Mouse (Mus musculus) spleen, adult 2 months (tissue): Measurements from ENCODE around the gene Tmem136. TPM values are rescaled to one million over a fixed set of nuclear protein-coding genes. Genes with fewer than 3 reads are reported as not detected.

Source experiments
- DNase-seq, 2 experiments: peaks; one replicate each; pipeline versions ENCODE4 v3.0.0 to v3.0.0-alpha.2; 2012 to 2021; ENCODE audit warnings: low spot score in 2 of 2, low read depth in 1 of 2
- H3K27ac ChIP-seq: fragments of 200-500 bp; 2 replicates; pipeline ENCODE4 v1.5.1; 2012; ENCODE audit warnings: low read length, inconsistent platforms; ENCODE audit not compliant: insufficient read depth
- H3K27me3 ChIP-seq: fragments of 200-500 bp; 2 replicates; pipeline ENCODE4 v1.6.1; 2012; ENCODE audit warnings: mild to moderate bottlenecking, moderate library complexity, low read length, inconsistent platforms; ENCODE audit not compliant: control insufficient read depth, insufficient read depth
- H3K36me3 ChIP-seq: fragments of 200-500 bp; 2 replicates; pipeline ENCODE4 v1.6.1; 2012; ENCODE audit warnings: mild to moderate bottlenecking, low read length, inconsistent platforms; ENCODE audit not compliant: control insufficient read depth, insufficient read depth
- H3K4me1 ChIP-seq: fragments of 200-500 bp; 2 replicates; pipeline ENCODE4 v1.6.1; 2011; ENCODE audit warnings: inconsistent platforms; ENCODE audit not compliant: control insufficient read depth, insufficient read depth, insufficient read length
- H3K4me3 ChIP-seq: fragments of 200-500 bp; 2 replicates; pipeline ENCODE4 v1.5.1; 2011; ENCODE audit warnings: mild to moderate bottlenecking, inconsistent platforms; ENCODE audit not compliant: insufficient read depth, insufficient read length; ENCODE audit errors: extremely low read depth
- CTCF ChIP-seq: fragments of 200-500 bp; IDR thresholded peaks from 2 replicates; pipeline ENCODE4 v1.5.1; 2011; ENCODE audit warnings: mild to moderate bottlenecking, inconsistent platforms; ENCODE audit not compliant: insufficient read depth, insufficient read length, insufficient replicate concordance; ENCODE audit errors: extremely low read depth
- POLR2A ChIP-seq: fragments of 200-500 bp; IDR thresholded peaks from 2 replicates; pipeline ENCODE4 v1.6.1; 2011; ENCODE audit warnings: low read depth, low read length, inconsistent platforms
- WGBS: fragments of 180-500 bp; shearing (Covaris S2); methylation state at CpG from one replicate; pipeline ENCODE4 v1.1.7; 2018; 5-methylcytosine and 5-hydroxymethylcytosine counted together
- polyA plus RNA-seq: library from polyadenylated mRNA; depleted of rRNA; stranded (reverse); fragments of >200 nt; gene quantifications from 2 replicates; pipeline ENCODE4 v1.2.3, GENCODE M21; 2012; rRNA removed

Gene Tmem136
- 0.55 and 0.60 TPM in 2 replicates for polyA plus RNA-seq

DNA sequence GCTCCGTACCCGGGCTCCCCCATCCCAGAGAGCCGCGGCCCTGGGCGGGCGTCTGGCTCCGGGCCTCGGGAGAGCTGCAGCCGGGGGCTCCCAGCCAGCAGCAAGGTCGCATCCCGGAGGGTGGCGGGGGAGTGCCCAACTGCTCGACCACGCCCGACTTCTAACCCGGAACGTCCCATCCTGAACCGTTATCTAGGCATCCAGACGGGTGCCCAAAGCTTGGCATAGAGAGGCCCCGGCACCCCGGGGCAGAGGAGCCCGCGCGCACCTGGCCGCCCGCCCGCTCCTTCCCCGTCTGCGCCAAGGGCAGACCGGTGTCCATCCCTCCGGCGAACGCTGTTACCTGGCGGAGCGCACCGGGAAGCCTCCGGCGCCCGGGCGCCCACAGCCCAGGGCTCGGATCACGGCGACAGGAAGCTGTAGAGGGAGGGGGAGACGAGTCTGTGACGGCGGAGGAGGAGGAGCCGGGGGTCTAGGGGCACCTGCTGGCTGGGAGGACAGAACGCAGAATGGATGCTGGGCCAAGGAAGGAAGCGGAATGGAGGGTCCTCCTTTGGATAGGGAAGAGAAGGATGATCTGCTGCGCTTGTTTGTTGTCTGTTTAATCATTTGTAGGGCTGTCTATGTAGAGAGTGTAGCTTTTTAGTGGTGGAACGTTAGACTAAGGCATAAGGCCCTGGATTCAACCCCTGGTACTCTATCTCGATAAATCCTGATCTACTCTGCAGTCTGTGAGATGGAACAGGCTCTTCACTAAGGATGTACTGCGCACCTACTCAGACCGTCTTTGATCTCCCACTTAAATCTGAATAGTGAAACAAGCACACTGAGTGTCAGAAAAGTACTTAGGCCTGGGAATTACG lies at the start of gene Tmem136:
Gene Tmem136 (minus strand): TSS at position 437 of the 863 bp plus-strand sequence.
- H3K4me3 ChIP-seq = peak within 1 kb of the TSS; percentile 24; the same call in 1 of the 2 replicates
- H3K27me3 ChIP-seq = peaks cover 7% of the 10 kb centered on the region; the same call in 1 of the 2 replicates
- WGBS = 8% methylated on average over 55 of the region's 55 CpGs
- DNase-seq = no peak
- H3K4me1 ChIP-seq = peaks cover 4% of the 10 kb centered on the region; the same call in 1 of the 2 replicates
- H3K27ac ChIP-seq = peak within 1 kb of the TSS; percentile 43; the same call in 1 of the 2 replicates
- TF ChIP-seq POLR2A (no peak), CTCF (no peak)
- H3K36me3 ChIP-seq = no peaks in the 10 kb centered on the region

DNA sequence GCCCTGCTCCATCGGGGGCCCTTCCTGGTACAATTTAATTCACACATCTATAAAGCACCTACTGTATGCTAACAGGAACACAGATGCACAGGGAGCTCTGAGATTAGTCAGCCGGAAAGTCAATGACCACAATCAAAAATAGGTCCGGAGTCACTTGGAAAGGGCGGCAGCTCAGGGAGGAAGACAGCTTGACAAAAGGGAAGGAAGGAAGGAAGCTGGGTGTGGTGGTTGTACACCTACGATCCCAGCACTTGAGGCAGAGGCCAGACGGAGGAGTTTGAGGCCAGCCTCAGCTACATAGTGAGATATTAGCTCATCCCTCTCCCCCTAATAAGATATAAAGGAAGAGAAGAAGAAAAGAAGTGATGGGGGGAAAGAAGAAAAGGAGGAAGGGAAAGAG lies 39.6 kb upstream of the Tmem136 start:
- no peak overlapping the region for H3K4me3 ChIP-seq
- H3K27me3 ChIP-seq = no peaks in the 10 kb centered on the region
- DNase-seq = no peak
- 13% methylated on average over 6 of the region's 6 CpGs for WGBS
- no peaks in the 10 kb centered on the region for H3K4me1 ChIP-seq
- TF ChIP-seq POLR2A = no peak
- no peaks in the 10 kb centered on the region for H3K36me3 ChIP-seq
- no peak overlapping the region for H3K27ac ChIP-seq

DNA sequence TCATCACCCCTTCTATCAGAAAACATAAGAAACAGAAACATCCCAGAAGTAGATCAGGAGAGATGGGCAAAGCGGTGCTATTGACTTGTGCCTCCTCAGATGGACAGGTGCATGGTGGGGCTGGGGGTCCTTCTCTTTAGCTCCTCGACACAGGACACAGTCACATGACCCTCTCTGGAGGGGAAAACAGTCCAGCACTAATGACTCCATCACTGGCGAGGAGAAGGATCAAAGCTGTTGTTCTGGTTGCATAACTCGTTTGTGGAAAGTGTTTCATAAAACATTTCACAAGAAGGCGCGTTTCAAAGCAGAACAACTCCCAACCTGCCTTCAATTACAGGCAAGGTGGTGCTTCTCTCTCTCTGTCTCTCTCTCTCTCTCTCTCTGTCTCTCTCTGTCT lies 35.4 kb upstream of the Tmem136 start:
- no peaks in the 10 kb centered on the region for H3K27me3 ChIP-seq
- H3K4me3 ChIP-seq = no peak overlapping the region
- H3K27ac ChIP-seq = no peak overlapping the region
- no peaks in the 10 kb centered on the region for H3K36me3 ChIP-seq
- no peak for TF ChIP-seq POLR2A
- TF ChIP-seq CTCF = no peak
- 76% methylated on average over 6 of the region's 6 CpGs for WGBS
- DNase-seq = no peak
- no peaks in the 10 kb centered on the region for H3K4me1 ChIP-seq

DNA sequence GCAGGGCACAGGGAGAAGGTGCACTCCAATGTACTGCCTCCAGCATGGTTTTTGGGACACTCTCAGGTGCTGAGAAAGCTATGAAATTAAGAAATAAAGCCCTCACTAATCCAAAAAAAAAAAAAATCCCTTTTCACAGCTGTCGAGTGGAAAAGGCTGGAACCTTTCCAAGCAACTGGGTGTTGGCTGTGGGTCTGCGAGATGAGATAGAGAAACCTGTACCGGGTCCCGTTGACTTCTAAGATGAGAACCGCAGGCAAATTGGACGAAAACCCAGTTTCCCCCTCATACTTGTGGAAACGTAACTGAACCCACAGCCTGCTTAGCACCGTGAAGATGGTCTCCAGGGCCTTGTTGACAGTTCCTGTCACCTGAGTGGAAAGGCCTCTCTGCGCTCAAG lies 34.6 kb upstream of the Tmem136 start:
- 78% methylated on average over 9 of the region's 9 CpGs for WGBS
- DNase-seq = no peak
- Histone ChIP-seq H3K27me3 (no peaks in the 10 kb centered on the region), H3K4me1 (no peaks in the 10 kb centered on the region), H3K4me3 (no peak overlapping the region), H3K36me3 (no peaks in the 10 kb centered on the region), H3K27ac (no peak overlapping the region)
- TF ChIP-seq CTCF (no peak), POLR2A (no peak)

DNA sequence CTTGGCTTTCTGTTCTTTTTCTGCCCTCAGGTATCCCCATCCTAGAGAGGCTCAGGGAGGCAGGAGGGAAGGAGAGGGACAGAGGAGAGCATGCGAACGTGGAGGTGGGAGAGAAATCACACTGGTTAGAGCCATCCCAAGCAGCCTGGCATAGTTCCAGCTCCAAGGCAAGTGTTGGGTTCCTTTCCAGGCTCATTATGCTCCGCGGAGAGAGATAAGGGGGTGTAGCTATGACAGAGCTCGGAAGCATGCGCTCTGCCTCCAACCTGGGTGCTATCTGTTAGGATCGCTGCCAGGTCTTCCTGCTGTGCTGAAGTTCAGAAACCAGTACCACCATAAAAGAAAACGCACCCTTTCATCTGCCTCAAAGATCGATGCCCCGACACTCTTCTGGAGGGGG lies 33.7 kb upstream of the Tmem136 start:
- DNase-seq = no peak
- H3K4me3 ChIP-seq = no peak overlapping the region
- no peaks in the 10 kb centered on the region for H3K4me1 ChIP-seq
- WGBS = 36% methylated on average over 10 of the region's 10 CpGs
- H3K36me3 ChIP-seq = no peaks in the 10 kb centered on the region
- no peak overlapping the region for H3K27ac ChIP-seq
- TF ChIP-seq POLR2A (no peak), CTCF (no peak)
- no peaks in the 10 kb centered on the region for H3K27me3 ChIP-seq

DNA sequence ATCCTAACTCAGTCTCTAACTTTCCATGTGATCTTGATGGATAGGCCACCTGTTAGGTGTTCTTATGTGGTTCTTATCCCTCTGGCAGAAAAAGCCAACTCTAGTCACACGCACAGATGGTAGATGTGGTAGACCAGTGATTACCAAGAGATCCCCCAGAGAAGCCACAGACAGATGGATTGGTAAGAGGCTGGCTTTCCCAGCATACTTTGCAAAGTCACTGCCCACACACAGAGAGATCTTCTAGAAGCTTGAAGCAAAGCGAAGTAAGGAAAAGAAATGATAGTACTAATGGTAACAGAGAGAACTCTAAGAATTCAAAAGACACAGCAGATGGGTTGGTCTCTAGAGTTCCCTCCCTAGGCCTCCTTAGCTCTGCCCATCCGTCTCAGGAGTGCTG lies 33.1 kb upstream of the Tmem136 start:
- H3K36me3 ChIP-seq = no peaks in the 10 kb centered on the region
- H3K27me3 ChIP-seq = no peaks in the 10 kb centered on the region
- no peak for DNase-seq
- 71% methylated on average over 3 of the region's 3 CpGs for WGBS
- TF ChIP-seq CTCF = no peak
- no peak for TF ChIP-seq POLR2A
- no peaks in the 10 kb centered on the region for H3K4me1 ChIP-seq
- H3K27ac ChIP-seq = no peak overlapping the region
- H3K4me3 ChIP-seq = no peak overlapping the region

DNA sequence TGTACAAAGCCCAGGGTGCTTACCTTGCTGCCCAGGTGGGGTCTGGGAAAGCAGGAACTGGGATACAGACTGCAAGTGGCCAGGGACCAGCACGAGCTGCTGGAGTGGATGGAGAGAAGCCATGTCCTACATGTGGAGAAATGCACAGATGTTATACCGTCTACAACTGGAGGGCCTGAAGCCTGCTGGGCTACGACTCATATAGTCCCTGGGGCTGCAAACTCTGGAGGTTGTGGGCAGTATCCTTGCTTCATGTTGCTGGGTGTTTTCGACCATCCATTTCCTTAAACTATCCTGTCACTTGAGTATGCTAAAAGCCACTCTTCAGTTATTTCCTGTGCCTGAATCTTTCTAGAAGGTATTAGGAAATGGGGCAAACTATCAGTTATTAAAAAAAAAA lies 28.8 kb upstream of the Tmem136 start:
- TF ChIP-seq POLR2A = no peak
- no peak for TF ChIP-seq CTCF
- WGBS = 80% methylated on average over 4 of the region's 4 CpGs
- Histone ChIP-seq H3K27ac (no peak overlapping the region), H3K4me3 (no peak overlapping the region), H3K4me1 (no peaks in the 10 kb centered on the region), H3K36me3 (no peaks in the 10 kb centered on the region), H3K27me3 (peaks cover 1% of the 10 kb centered on the region; the same call in 1 of the 2 replicates)
- no peak for DNase-seq
